Mouse (Mus musculus) kidney, adult 2 months (tissue): ENCODE measurements around the gene Hbb-bt.

Source experiments
- CTCF ChIP-seq: fragments of 200-500 bp; conservative IDR thresholded peaks from 2 replicates; pipeline ENCODE4 v1.5.1; 2011; ENCODE audit warnings: low read depth, mild to moderate bottlenecking, control low read depth, low read length, moderate library complexity, mixed read lengths; ENCODE audit not compliant: insufficient read depth, insufficient read length
- POLR2A ChIP-seq: fragments of 200-500 bp; IDR thresholded peaks from one replicate; pipeline ENCODE4 v1.6.1; 2011; ENCODE audit warnings: low read depth, low read length, control low read depth

DNA sequence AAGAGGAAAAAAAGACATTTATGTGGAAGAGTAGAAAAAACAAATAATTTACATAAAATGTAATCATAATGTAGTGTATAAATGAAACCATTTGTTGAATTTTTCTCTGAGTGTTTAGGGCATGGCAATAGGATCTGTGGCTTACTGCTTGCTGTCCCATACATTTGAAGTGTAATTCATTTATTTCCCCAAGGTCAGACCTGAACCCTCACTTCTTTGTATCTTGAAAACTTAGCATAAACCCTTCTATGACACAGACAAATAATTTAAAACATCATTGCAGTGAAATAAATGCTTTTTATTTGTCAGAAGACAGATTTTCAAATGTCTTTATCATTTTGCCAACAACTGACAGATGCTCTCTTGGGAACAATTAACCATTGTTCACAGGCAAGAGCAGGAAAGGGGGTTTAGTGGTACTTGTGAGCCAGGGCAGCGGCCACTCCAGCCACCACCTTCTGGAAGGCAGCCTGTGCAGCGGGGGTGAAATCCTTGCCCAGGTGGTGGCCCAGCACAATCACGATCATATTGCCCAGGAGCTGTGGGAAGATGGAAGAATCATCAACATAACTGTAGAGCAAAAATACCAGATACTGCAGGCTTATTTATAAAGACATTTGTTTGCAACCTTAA lies 12.6 kb upstream of the Hbb-bt start:
- no peak for TF ChIP-seq CTCF
- TF ChIP-seq POLR2A = no peak
